Mouse (Mus musculus) liver, adult (tissue): ENCODE results near the gene Aco2.
A peak's percentile ranks its signal among the peaks of the same experiment; 100 is the strongest.

Experiments used
- GATA4 ChIP-seq: IDR thresholded peaks from 2 replicates; pipeline ENCODE4 v1.6.1; 2014; ENCODE audit warnings: mild to moderate bottlenecking, low read length; ENCODE audit not compliant: insufficient replicate concordance

The Aco2 gene

GRCm38 (mm10) chr15:81856938-81857723 lies 15.0 kb upstream of the Aco2 start:
- TF ChIP-seq GATA4: no peak

GRCm38 (mm10) chr15:81857724-81858116 lies 14.4 kb upstream of the Aco2 start:
- no peak for TF ChIP-seq GATA4

DNA sequence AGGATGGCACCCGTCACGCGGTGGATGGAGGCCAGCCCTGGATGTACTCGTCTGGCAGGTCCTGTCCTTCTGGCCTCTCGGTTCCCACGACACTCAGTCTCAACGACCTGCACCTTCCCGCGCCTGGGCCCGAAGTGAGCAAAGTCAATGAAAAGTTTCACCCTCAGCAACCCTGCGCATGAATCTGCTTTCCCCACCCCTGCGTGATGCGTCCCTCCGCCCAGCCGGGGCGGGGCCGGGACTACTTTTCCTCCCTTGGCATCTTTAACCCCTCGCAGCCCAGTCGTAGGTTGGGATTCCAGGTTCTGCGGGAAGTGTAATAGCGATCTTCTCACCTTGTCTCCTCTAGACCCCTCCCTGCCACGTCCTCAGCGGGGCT lies 14.0 kb upstream of the Aco2 start:
- peak; percentile 86; the same call in 1 of the 2 replicates for TF ChIP-seq GATA4

- TF ChIP-seq GATA4: no peak
These were observed 13.4 kb upstream of the Aco2 start, which contains the start of gene Tob2 for GRCm38 (mm10) chr15:81858517-81859329. Gene Tob2, minus strand, starts transcription at chr15:81858796.

- no peak for TF ChIP-seq GATA4
These were observed 12.5 kb upstream of the Aco2 start for GRCm38 (mm10) chr15:81859330-81860255.

DNA sequence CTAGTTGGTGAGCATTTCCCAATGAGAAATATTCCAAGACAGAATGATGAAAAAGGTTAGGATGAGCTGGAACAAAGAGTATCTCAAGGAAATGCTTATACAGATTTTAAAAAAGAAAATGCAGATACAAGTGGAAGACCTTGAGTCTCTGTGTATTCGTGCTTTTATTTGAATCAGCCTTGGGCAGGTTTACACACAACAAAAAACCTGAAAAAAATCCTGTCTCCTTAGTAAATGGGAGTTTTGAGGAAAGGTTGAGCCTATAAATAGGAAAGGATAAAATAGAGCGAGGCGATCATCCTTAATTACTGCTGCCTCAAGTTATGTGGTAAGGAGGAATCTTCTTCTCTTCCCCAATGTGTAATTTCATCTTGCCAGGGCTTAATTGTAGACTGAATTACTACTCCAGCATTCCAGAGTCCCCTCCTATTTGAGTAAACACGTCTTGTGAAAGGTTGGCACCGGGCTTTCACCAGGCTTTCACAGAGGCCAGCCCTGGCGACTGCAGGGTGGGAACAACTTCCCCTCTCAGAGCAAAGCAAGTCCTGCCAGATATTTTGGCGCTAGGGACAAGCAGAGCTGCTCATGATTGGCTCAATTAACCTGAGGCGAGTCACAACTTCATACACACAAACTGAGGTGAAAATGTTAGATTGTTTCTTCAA lies 11.5 kb upstream of the Aco2 start:
- no peak for TF ChIP-seq GATA4

DNA sequence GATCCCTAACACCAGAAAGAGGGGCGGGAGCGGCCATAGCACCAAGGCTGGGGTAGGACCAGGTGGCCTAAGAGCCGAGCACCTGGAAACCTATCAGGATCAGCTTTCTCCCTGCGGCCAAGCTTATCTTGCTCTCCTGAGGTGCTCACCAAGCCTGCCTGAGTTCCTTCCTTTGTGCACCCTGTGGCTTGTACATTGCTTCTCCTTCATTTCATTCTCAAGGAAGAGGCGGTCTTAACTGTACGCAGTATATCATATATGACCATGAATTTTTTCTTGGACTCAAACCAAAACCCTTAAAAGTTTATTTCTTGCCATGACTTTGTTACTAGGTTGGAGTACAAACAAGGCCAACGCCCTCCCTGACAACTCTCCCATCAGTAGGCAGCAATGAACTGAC lies 7.9 kb upstream of the Aco2 start:
- TF ChIP-seq GATA4: no peak

- no peak for TF ChIP-seq GATA4
These were observed 2.1 kb upstream of the Aco2 start for GRCm38 (mm10) chr15:81869985-81870384.

GRCm38 (mm10) chr15:81871604-81872261 lies 376 bp upstream of the Aco2 start, which contains the start of gene Phf5a:
Gene Phf5a, minus strand, starts transcription at chr15:81871911.
- no peak for TF ChIP-seq GATA4

- no peak for TF ChIP-seq GATA4
These were observed 7.7 kb downstream of the Aco2 start for GRCm38 (mm10) chr15:81879531-81880401.

GRCm38 (mm10) chr15:81882348-81882747 lies 10.2 kb downstream of the Aco2 start:
- TF ChIP-seq GATA4: no peak

GRCm38 (mm10) chr15:81885418-81885934 lies 13.4 kb downstream of the Aco2 start:
- no peak for TF ChIP-seq GATA4
